Mouse (Mus musculus) megakaryocyte, embryonic 14.5 days (primary cell): ENCODE measurements around the gene Grin3b. TPM values are rescaled to one million over a fixed set of nuclear protein-coding genes. Genes with fewer than 3 reads are reported as not detected.
"Not testable (repeated sequence)": the region's sequence is repeated elsewhere in the genome, so short reads cannot be mapped to it uniquely, and the experiment has no call there.

Experiments
- H3K27me3 ChIP-seq: replicated peaks from 2 replicates; pipeline ENCODE3; 2012; ENCODE audit warnings: inconsistent platforms
- H3K36me3 ChIP-seq: replicated peaks from 2 replicates; pipeline ENCODE3; 2012; ENCODE audit warnings: low read length, inconsistent platforms, mixed read lengths
- H3K4me1 ChIP-seq: 2 replicates; pipeline ENCODE4 v1.6.1; 2012; ENCODE audit warnings: inconsistent platforms
- H3K4me3 ChIP-seq: replicated peaks from 2 replicates; pipeline ENCODE3; 2012; ENCODE audit warnings: moderate library complexity, mild to moderate bottlenecking, inconsistent platforms
- H3K9me3 ChIP-seq: 2 replicates; pipeline ENCODE4 v1.6.1; 2012; ENCODE audit warnings: inconsistent platforms
- FLI1 ChIP-seq: IDR thresholded peaks from 2 replicates; pipeline ENCODE4 v1.6.1; 2012; ENCODE audit warnings: low read length, inconsistent platforms, mixed read lengths
- GATA1 ChIP-seq: IDR thresholded peaks from 3 replicates; pipeline ENCODE4 v1.6.1; 2012; ENCODE audit warnings: mixed read lengths, low read length, inconsistent platforms, borderline replicate concordance
- polyA plus RNA-seq: library from polyadenylated mRNA; stranded (reverse); fragments of >175 nt; gene quantifications from 2 replicates; pipeline ENCODE4 v1.2.3, GENCODE M21; 2012; ENCODE audit warnings: low replicate concordance; ENCODE audit not compliant: insufficient read depth

The Grin3b gene
- polyA plus RNA-seq, 1 experiment, result not detected

GRCm38 (mm10) chr10:79949873-79950272, 20.6 kb upstream of the Grin3b start:
- no peak overlapping the region for H3K4me3 ChIP-seq
- no peaks in the 10 kb centered on the region for H3K27me3 ChIP-seq
- TF ChIP-seq GATA1, result no peak
- TF ChIP-seq FLI1, result no peak
- peaks cover 89% of the 10 kb centered on the region for H3K36me3 ChIP-seq
- H3K9me3 ChIP-seq, result no peaks in the 10 kb centered on the region
- peaks cover 62% of the 10 kb centered on the region for H3K4me1 ChIP-seq

GRCm38 (mm10) chr10:79950661-79951060, 19.9 kb upstream of the Grin3b start:
- Histone ChIP-seq H3K27me3 (no peaks in the 10 kb centered on the region), H3K36me3 (peaks cover 82% of the 10 kb centered on the region), H3K9me3 (no peaks in the 10 kb centered on the region), H3K4me3 (no peak overlapping the region), H3K4me1 (peaks cover 62% of the 10 kb centered on the region)
- no peak for TF ChIP-seq GATA1
- TF ChIP-seq FLI1, result no peak

- peaks cover 52% of the 10 kb centered on the region for H3K4me1 ChIP-seq
- H3K4me3 ChIP-seq, result no peak overlapping the region
- TF ChIP-seq FLI1 (no peak), GATA1 (no peak)
- H3K36me3 ChIP-seq, result peaks cover 51% of the 10 kb centered on the region
- H3K9me3 ChIP-seq, result no peaks in the 10 kb centered on the region
- no peaks in the 10 kb centered on the region for H3K27me3 ChIP-seq
Measured at GRCm38 (mm10) chr10:79953946-79954345, 16.6 kb upstream of the Grin3b start.

DNA sequence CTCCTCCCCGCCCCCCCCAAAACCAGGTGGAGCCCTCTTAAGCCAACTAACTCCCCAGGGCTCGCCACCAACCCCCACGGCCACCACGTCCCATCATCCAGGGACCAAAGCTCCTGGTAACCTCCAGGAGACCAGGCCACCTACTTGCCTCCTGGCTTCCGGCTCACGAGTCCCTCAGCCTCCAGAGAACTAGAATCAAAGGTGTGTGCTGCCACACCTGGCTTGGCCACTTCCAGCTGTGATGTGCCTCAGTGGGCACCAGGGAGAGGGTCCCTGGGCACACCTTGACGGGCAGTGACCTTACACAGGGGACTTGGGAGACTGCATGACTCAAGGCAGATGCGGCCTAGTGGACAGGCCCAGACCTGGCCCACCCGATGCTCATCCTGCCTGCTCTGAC, 14.8 kb upstream of the Grin3b start:
- Histone ChIP-seq H3K27me3 (no peaks in the 10 kb centered on the region), H3K9me3 (no peaks in the 10 kb centered on the region), H3K4me1 (peaks cover 53% of the 10 kb centered on the region), H3K36me3 (peaks cover 34% of the 10 kb centered on the region), H3K4me3 (no peak overlapping the region)
- no peak for TF ChIP-seq GATA1
- no peak for TF ChIP-seq FLI1

GRCm38 (mm10) chr10:79956643-79957154, 13.8 kb upstream of the Grin3b start:
- H3K4me3 ChIP-seq, result no peak overlapping the region
- H3K4me1 ChIP-seq, result peaks cover 63% of the 10 kb centered on the region
- H3K27me3 ChIP-seq, result no peaks in the 10 kb centered on the region
- peaks cover 28% of the 10 kb centered on the region for H3K36me3 ChIP-seq
- TF ChIP-seq FLI1 (no peak), GATA1 (no peak)
- H3K9me3 ChIP-seq, result no peaks in the 10 kb centered on the region

DNA sequence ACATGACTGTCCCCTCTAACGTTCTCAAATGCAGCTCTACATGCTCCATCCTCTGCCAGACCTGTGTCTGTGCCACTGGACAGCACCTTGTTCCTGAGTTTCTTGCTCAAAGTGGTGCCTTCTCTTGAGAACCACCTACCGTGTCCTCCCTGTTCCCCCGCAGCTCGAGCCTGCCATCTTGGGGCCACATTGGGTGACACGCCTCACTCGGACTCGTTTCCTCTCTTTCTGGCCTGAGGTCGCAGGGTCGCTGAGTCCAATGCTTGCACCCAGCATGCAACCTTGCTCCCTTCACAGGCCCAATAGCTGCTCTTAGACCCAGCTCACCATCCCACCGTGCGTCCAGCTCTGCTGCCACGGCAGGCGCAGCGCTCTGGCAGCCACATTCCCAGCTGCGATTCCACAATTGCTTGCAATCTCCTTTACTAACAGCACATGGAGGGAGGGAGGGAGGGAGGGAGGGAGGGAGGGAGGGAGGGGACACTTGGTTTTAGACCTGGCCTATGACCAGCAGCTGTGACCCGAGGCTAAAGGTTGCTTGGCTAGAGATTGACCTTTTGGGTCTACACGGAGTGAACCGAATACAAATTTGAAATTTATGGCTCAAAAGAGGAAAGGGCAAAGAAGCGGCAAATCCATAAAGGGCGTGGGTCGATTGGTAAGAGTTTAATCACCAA, 12.2 kb upstream of the Grin3b start:
- peak overlapping the region; percentile 92 for H3K4me3 ChIP-seq

DNA sequence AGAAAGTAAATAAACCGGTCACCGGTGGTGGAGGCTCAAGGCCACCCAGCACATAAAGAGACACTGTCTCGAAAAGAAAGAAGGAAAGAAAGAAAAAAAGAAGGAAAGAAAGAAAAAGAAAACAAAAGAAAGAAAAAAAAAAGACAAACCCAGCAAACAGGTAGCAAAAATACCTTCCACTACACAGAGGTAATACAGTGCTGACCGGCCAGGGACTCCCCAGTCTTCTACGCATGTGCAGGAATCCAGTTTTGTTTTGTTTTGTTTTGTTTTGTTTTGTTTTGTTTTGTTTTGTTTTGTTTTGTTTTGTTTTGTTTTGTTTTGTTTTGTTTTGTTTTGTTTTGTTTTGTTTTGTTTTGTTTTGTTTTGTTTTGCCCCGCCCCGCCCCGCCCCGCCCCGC, 11.1 kb upstream of the Grin3b start:
- Histone ChIP-seq H3K4me1 (peaks cover 52% of the 10 kb centered on the region), H3K4me3 (peak overlapping the region; percentile 90), H3K36me3 (peaks cover 27% of the 10 kb centered on the region)
- H3K27me3 ChIP-seq, H3K9me3 ChIP-seq: not testable (repeated sequence)

More for the DNA sequence above, 12.2 kb upstream of the Grin3b start:
- Histone ChIP-seq H3K27me3 (no peaks in the 10 kb centered on the region), H3K9me3 (no peaks in the 10 kb centered on the region), H3K36me3 (peaks cover 25% of the 10 kb centered on the region), H3K4me1 (peaks cover 62% of the 10 kb centered on the region)
- TF ChIP-seq GATA1, result no peak
- no peak for TF ChIP-seq FLI1

DNA sequence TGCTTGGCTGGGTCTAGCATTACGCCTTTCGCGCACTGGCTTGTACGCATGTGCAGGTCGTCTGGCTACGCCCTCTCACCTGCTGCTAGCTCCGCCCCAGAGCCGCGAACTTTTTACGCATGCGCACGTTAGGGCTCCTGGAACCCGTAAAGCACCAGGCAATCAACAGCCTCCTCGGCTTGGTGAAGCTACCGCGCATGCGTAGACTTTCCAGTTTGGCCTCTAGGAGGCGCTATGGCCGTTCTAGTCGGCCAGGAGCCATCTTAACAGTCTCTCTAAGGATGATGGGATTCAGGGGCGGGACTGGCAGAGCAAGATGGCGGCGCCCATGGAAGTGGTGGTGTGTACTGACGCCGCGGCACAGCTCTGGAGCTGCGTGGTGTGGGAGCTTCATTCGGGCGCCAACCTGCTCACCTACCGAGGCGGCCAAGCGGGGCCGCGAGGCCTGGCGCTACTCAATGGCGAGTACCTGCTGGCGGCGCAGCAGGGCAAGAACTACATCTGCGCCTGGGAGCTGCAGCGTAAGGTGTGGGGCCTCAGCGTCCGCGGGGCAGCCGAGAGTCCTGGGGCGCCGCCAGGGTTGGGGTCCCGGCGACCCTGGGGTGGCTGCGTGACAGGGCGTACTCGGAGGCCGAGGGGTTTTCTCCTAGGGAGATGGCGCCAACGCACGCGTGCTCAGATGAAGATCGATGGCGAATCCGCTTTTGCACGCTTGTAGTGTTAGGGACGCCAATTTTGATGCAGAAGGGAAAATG, 10.5 kb upstream of the Grin3b start, which contains the start of gene Wdr18:
Wdr18 (plus strand) TSS at position 306 of the 755 bp plus-strand sequence.
- peaks cover 54% of the 10 kb centered on the region for H3K4me1 ChIP-seq

DNA sequence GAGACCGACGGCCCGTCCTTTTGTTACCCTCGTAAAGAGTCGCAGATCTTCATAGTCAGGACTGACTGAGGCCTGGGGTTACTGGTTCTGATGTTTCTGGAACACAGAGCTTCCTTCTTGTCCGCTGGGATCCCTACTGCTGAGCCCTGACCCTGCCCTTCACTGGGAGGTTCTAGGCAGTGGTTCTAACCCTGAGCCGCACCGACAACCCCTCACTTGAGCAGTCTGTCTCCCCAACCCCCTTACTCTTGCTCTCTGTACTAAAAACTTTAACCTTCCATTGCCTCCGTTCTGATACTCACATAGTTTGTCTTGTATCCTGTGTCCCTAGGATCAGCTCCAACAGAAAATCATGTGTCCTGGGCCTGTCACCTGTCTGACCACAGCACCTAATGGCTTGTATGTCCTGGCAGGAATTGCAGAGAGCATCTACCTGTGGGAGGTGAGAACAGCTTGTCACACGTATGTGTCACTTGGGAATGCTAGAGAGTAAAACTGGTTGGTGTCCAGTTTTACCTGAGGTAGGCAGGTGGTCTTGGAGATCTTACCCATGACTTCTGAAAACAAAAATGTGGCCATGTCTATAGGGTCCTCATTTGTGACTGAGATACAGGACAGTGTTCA, 9.7 kb upstream of the Grin3b start:
- Histone ChIP-seq H3K4me3 (peak overlapping the region; percentile 97), H3K4me1 (peaks cover 46% of the 10 kb centered on the region), H3K27me3 (no peaks in the 10 kb centered on the region), H3K36me3 (peaks cover 41% of the 10 kb centered on the region), H3K9me3 (no peaks in the 10 kb centered on the region)
- TF ChIP-seq GATA1 (no peak), FLI1 (no peak)

More for the DNA sequence above, 10.5 kb upstream of the Grin3b start, which contains the start of gene Wdr18:
- peak within 1 kb of the TSS; percentile 97 for H3K4me3 ChIP-seq
- peaks cover 33% of the 10 kb centered on the region for H3K36me3 ChIP-seq
- TF ChIP-seq FLI1 (no peak), GATA1 (no peak)
- H3K27me3 ChIP-seq, result no peaks in the 10 kb centered on the region
- H3K9me3 ChIP-seq, result no peaks in the 10 kb centered on the region
